Mouse (Mus musculus) E14TG2a.4 (cell line): Measurements from ENCODE around the gene Mapkbp1.

Experiments
- H3K27me3 ChIP-seq: 2 replicates; pipeline ENCODE4 v1.6.1; 2014; ENCODE audit warnings: low read length, control low read depth; ENCODE audit not compliant: insufficient read depth
- H3K36me3 ChIP-seq: 2 replicates; pipeline ENCODE4 v1.6.1; 2014; ENCODE audit warnings: low read length, control low read depth; ENCODE audit not compliant: insufficient read depth
- H3K4me1 ChIP-seq: replicated peaks from 2 replicates; pipeline ENCODE4 v1.6.1; 2014; ENCODE audit warnings: low read depth, low read length, control low read depth
- H3K4me3 ChIP-seq: replicated peaks from 2 replicates; pipeline ENCODE4 v1.5.1; 2014; ENCODE audit warnings: mild to moderate bottlenecking, low read length
- H3K9me3 ChIP-seq: 2 replicates; pipeline ENCODE4 v1.6.1; 2014; ENCODE audit warnings: low read length, control low read depth
- CTCF ChIP-seq: conservative IDR thresholded peaks from 2 replicates; pipeline ENCODE4 v1.5.1; 2014; ENCODE audit warnings: low read length
- NANOG ChIP-seq: IDR thresholded peaks from 2 replicates; pipeline ENCODE4 v1.6.1; 2014; ENCODE audit warnings: borderline replicate concordance, low read length, mixed read lengths
- POU5F1 ChIP-seq: IDR thresholded peaks from 2 replicates; pipeline ENCODE4 v1.6.1; 2014; ENCODE audit warnings: low read length, borderline replicate concordance

Mapkbp1 gene

GRCm38 (mm10) chr2:120000882-120001584 is 28.5 kb downstream of the Mapkbp1 start:
- Histone ChIP-seq H3K27me3 (no peaks in the 10 kb centered on the region), H3K4me1 (peaks cover 39% of the 10 kb centered on the region), H3K36me3 (0 out of 2 replicates have a peak, but pooled peaks cover 4% of the 10 kb centered on the region), H3K4me3 (no peak overlapping the region), H3K9me3 (no peaks in the 10 kb centered on the region)
- TF ChIP-seq NANOG (no peak), POU5F1 (no peak), CTCF (no peak)

GRCm38 (mm10) chr2:120001956-120002355 is 29.5 kb downstream of the Mapkbp1 start:
- Histone ChIP-seq H3K9me3 (no peaks in the 10 kb centered on the region), H3K27me3 (no peaks in the 10 kb centered on the region), H3K4me1 (peaks cover 39% of the 10 kb centered on the region), H3K36me3 (0 out of 2 replicates have a peak, but pooled peaks cover 4% of the 10 kb centered on the region), H3K4me3 (no peak overlapping the region)
- no peak for TF ChIP-seq NANOG
- no peak for TF ChIP-seq CTCF
- TF ChIP-seq POU5F1: no peak

GRCm38 (mm10) chr2:120003970-120004369 is 31.5 kb downstream of the Mapkbp1 start:
- H3K4me1 ChIP-seq: peaks cover 47% of the 10 kb centered on the region
- no peaks in the 10 kb centered on the region for H3K27me3 ChIP-seq
- H3K4me3 ChIP-seq: no peak overlapping the region
- TF ChIP-seq NANOG (no peak), CTCF (no peak), POU5F1 (no peak)
- H3K9me3 ChIP-seq: no peaks in the 10 kb centered on the region
- no peaks in the 10 kb centered on the region for H3K36me3 ChIP-seq

- Histone ChIP-seq H3K27me3 (no peaks in the 10 kb centered on the region), H3K4me1 (peaks cover 34% of the 10 kb centered on the region), H3K4me3 (no peak overlapping the region), H3K9me3 (no peaks in the 10 kb centered on the region), H3K36me3 (no peaks in the 10 kb centered on the region)
- TF ChIP-seq CTCF (no peak), POU5F1 (no peak), NANOG (no peak)
Observed at GRCm38 (mm10) chr2:120006696-120007095, 34.2 kb downstream of the Mapkbp1 start.

- Histone ChIP-seq H3K9me3 (no peaks in the 10 kb centered on the region), H3K4me3 (no peak overlapping the region), H3K4me1 (peaks cover 23% of the 10 kb centered on the region), H3K27me3 (no peaks in the 10 kb centered on the region), H3K36me3 (peaks cover 3% of the 10 kb centered on the region)
- TF ChIP-seq POU5F1 (no peak), CTCF (no peak), NANOG (no peak)
Observed at GRCm38 (mm10) chr2:120007680-120008210, 35.2 kb downstream of the Mapkbp1 start.

- Histone ChIP-seq H3K9me3 (no peaks in the 10 kb centered on the region), H3K4me3 (no peak overlapping the region), H3K27me3 (no peaks in the 10 kb centered on the region), H3K36me3 (peaks cover 5% of the 10 kb centered on the region), H3K4me1 (peaks cover 21% of the 10 kb centered on the region)
- TF ChIP-seq NANOG (no peak), POU5F1 (no peak), CTCF (no peak)
Observed at GRCm38 (mm10) chr2:120008672-120009071, 36.2 kb downstream of the Mapkbp1 start.

GRCm38 (mm10) chr2:120011462-120012200 is 39.1 kb downstream of the Mapkbp1 start:
- Histone ChIP-seq H3K36me3 (peaks cover 18% of the 10 kb centered on the region), H3K9me3 (no peaks in the 10 kb centered on the region), H3K4me1 (peaks cover 8% of the 10 kb centered on the region), H3K4me3 (no peak overlapping the region), H3K27me3 (no peaks in the 10 kb centered on the region)
- no peak for TF ChIP-seq NANOG
- no peak for TF ChIP-seq POU5F1
- peak; percentile 39 for TF ChIP-seq CTCF

- Histone ChIP-seq H3K9me3 (no peaks in the 10 kb centered on the region), H3K4me1 (peaks cover 5% of the 10 kb centered on the region), H3K4me3 (no peak overlapping the region), H3K36me3 (peaks cover 30% of the 10 kb centered on the region), H3K27me3 (no peaks in the 10 kb centered on the region)
- TF ChIP-seq POU5F1 (no peak), CTCF (no peak), NANOG (no peak)
Observed at GRCm38 (mm10) chr2:120012924-120013323, 40.4 kb downstream of the Mapkbp1 start.
